Mouse (Mus musculus) lung, postnatal 0 days (tissue): ENCODE data around the gene Grrp1. TPM values are rescaled to one million over a fixed set of nuclear protein-coding genes. Genes with fewer than 3 reads are reported as not detected.
A peak's percentile ranks its signal among the peaks of the same experiment; 100 is the strongest.

Source experiments
- ATAC-seq: fragments of 200-750 bp; cut with Nextera tagmentation; 2 replicates; pipeline ENCODE4 v1.8.0; 2017; ENCODE audit warnings: moderate library complexity
- DNase-seq: peaks from one replicate; pipeline ENCODE4 v3.0.0-alpha.2; 2016; ENCODE audit warnings: low spot score
- H3K27ac ChIP-seq: fragments of 300-500 bp; sonication (generic); 2 replicates; pipeline ENCODE4 v1.5.1; 2014; ENCODE audit warnings: antibody characterized with exemption, mild to moderate bottlenecking, low read length, mixed read lengths
- H3K27me3 ChIP-seq: fragments of 300-500 bp; sonication (generic); replicated peaks from 2 replicates; pipeline ENCODE4 v1.6.1; 2014; ENCODE audit warnings: low read length, mixed read lengths; ENCODE audit not compliant: insufficient read depth
- H3K36me3 ChIP-seq: fragments of 300-500 bp; sonication (generic); 2 replicates; pipeline ENCODE4 v1.6.1; 2014; ENCODE audit warnings: low read length, mixed read lengths; ENCODE audit not compliant: insufficient read depth
- H3K4me1 ChIP-seq: fragments of 300-500 bp; sonication (generic); 2 replicates; pipeline ENCODE4 v1.6.1; 2014; ENCODE audit warnings: antibody characterized with exemption, low read depth, low read length, mixed read lengths; ENCODE audit not compliant: insufficient read depth
- H3K4me2 ChIP-seq: fragments of 300-500 bp; sonication (generic); replicated peaks from 2 replicates; pipeline ENCODE4 v1.6.1; 2014; ENCODE audit warnings: low read depth, mild to moderate bottlenecking, low read length, moderate library complexity, mixed read lengths
- H3K4me3 ChIP-seq: fragments of 300-500 bp; sonication (generic); 2 replicates; pipeline ENCODE4 v1.5.1; 2014; ENCODE audit warnings: low read depth, low read length
- H3K9ac ChIP-seq: fragments of 300-500 bp; sonication (generic); replicated peaks from 2 replicates; pipeline ENCODE4 v1.6.1; 2014; ENCODE audit warnings: low read depth, mild to moderate bottlenecking
- H3K9me3 ChIP-seq: fragments of 300-500 bp; sonication (generic); 2 replicates; pipeline ENCODE4 v1.6.1; 2016; ENCODE audit warnings: low read length, mixed read lengths
- CTCF ChIP-seq: IDR thresholded peaks from 2 replicates; pipeline ENCODE4 v1.5.1; 2016; ENCODE audit warnings: antibody characterized with exemption, mild to moderate bottlenecking
- EP300 ChIP-seq: IDR thresholded peaks from 2 replicates; pipeline ENCODE4 v1.6.1; 2016; ENCODE audit warnings: antibody characterized with exemption, mild to moderate bottlenecking, control low read depth
- whole genome bisulfite sequencing: fragments of 180-500 bp; shearing (Covaris S2); extraction: QIAGEN DNeasy Blood & Tissue Kit; methylation state at CpG from one replicate; pipeline ENCODE4 v1.1.7; 2014; 5-methylcytosine and 5-hydroxymethylcytosine counted together
- polyA plus RNA-seq: library from polyadenylated mRNA; unstranded; fragments of >200 nt; fragmentation: Nextera tagmentation; extraction: Ambion mirVana; gene quantifications from 2 replicates; pipeline ENCODE4 v1.2.1, GENCODE M21; 2015

Gene Grrp1
- polyA plus RNA-seq, 1 experiment from 2014 or later: 23.6 TPM

DNA sequence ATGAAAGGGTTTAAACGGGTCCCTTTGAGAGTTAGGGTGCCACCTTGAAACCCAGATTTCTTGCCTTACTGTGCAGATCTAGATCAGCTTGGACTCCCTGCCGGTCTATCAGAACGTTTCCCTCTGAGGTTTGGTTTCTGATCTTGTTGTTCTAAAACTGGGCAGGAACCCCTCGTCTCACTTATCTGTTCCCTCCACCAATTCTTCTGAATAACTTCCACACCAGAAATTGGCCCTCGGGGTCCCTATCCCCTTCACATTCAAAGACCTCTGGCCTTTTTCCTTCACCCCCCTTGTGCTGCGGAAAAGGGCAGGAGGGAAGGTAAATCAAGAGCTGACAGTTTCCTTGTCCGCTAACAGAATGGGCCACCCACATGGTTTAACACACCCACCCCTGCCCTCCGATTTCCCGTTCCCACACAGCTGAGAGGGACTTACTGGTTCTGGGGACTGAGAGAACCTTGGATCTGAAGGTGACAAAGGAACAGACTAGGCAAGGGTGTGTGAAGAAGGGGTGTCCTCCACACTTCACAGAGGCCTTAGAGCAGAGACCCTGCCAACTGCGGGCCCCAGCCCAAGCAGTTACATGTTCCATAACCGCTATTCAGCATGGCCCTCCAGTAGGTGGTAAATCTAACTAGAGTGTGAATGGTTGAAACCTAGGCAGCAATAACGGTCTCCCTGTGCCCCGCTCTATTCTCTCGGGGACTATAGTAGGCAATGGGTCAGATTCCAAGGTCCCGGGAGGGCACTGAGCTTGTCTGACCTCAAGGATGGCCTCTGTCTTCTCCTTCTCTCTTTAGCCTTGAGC lies 790 bp downstream of the Grrp1 start:
- WGBS: 27% methylated on average over 15 of the region's 15 CpGs
- peaks cover 20% of the 10 kb centered on the region for H3K4me1 ChIP-seq

DNA sequence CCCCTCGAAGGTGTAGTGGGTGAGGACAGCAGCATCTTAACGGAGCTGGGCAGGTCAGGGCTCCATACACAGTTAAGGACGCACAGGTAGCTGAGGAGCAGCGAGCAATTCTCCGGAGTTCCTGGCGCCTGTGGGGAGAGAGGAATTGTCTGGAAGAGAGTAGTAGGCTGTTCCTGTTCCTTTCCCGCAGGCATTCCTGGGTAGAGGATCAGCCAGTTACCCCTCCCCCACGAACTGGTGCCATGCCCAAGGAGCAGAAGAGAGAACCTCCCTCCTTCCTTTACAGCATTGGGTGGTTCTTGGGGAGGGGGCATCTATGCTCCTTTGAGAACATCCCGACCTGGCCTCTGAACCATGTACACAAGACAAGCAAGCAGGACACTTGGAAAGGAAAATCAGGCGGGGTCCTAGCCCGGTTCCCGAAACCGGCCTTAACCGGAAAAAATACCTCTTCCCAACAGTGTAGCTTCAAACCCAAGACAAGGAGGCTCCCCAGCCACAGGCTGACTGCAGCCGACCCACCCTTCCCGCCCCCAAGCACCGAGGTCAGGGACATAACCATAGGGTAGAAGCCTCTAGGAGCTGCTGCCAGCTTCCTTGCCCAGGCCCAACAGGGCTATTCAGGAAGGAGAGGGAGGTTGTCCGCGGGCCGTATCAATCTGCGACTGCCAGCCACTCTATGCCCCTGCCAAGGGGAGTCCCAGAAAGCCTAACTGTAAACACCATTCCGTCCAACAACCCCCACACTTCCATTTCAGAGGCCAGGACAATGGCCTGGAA lies 1.6 kb downstream of the Grrp1 start:
- H3K27me3 ChIP-seq: peaks cover 24% of the 10 kb centered on the region
- no peaks in the 10 kb centered on the region for H3K36me3 ChIP-seq
- DNase-seq (peak; percentile 44), ATAC-seq (peak; percentile 54)
- H3K4me1 ChIP-seq: peaks cover 20% of the 10 kb centered on the region
- H3K9ac ChIP-seq: no peak overlapping the region
- WGBS: 17% methylated on average over 22 of the region's 22 CpGs
- peak overlapping the region; percentile 60 for H3K27ac ChIP-seq
- TF ChIP-seq EP300: peak; percentile 37; the same call in 1 of the 2 replicates
- TF ChIP-seq CTCF: no peak
- H3K4me3 ChIP-seq: peak overlapping the region; percentile 43
- H3K4me2 ChIP-seq: peak overlapping the region; percentile 84
- H3K9me3 ChIP-seq: no peaks in the 10 kb centered on the region

More for the DNA sequence above, 790 bp downstream of the Grrp1 start:
- peak overlapping the region; percentile 60 for H3K27ac ChIP-seq
- TF ChIP-seq CTCF (no peak), EP300 (no peak)
- peak overlapping the region; percentile 84 for H3K4me2 ChIP-seq
- no peaks in the 10 kb centered on the region for H3K36me3 ChIP-seq
- DNase-seq (no peak), ATAC-seq (no peak)
- H3K4me3 ChIP-seq: peak overlapping the region; percentile 43
- H3K27me3 ChIP-seq: peaks cover 24% of the 10 kb centered on the region
- H3K9me3 ChIP-seq: no peaks in the 10 kb centered on the region
- peak overlapping the region; percentile 23; the same call in 1 of the 2 replicates for H3K9ac ChIP-seq

- DNase-seq (no peak), ATAC-seq (no peak)
- no peaks in the 10 kb centered on the region for H3K9me3 ChIP-seq
- peak overlapping the region; percentile 43 for H3K4me3 ChIP-seq
- 1% methylated on average over 86 of the region's 91 CpGs for WGBS
- no peak overlapping the region for H3K9ac ChIP-seq
- H3K4me1 ChIP-seq: peaks cover 20% of the 10 kb centered on the region
- H3K4me2 ChIP-seq: peak overlapping the region; percentile 84
- H3K27ac ChIP-seq: peak overlapping the region; percentile 38
- TF ChIP-seq CTCF (no peak), EP300 (no peak)
- no peaks in the 10 kb centered on the region for H3K36me3 ChIP-seq
- H3K27me3 ChIP-seq: peaks cover 24% of the 10 kb centered on the region
Observed at GRCm38 (mm10) chr4:134251241-134252130, 2.4 kb downstream of the Grrp1 start.

DNA sequence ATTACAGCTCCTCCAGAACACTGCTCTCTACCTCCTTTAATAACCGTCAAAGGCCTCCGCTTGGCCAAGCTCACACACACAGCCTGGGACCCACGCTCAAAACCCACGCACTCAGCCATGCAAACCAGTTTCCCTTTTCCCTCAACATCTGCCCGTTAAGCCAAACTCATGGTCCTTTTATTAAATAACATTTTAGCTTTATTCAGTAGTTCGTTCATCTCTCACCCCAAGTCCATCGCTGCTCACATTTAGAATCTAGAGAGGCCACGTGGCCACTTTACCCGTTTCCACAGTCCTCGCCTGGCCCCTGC lies 3.0 kb downstream of the Grrp1 start:
- no peaks in the 10 kb centered on the region for H3K9me3 ChIP-seq
- peak overlapping the region; percentile 43 for H3K4me3 ChIP-seq
- H3K4me1 ChIP-seq: peaks cover 16% of the 10 kb centered on the region; the same call in 1 of the 2 replicates
- peak overlapping the region; percentile 84 for H3K4me2 ChIP-seq
- no peak overlapping the region for H3K27ac ChIP-seq
- H3K9ac ChIP-seq: no peak overlapping the region
- WGBS: 19% methylated on average over 10 of the region's 10 CpGs
- no peak for TF ChIP-seq CTCF
- TF ChIP-seq EP300: no peak
- ATAC-seq: no peak
- peaks cover 24% of the 10 kb centered on the region for H3K27me3 ChIP-seq
- H3K36me3 ChIP-seq: no peaks in the 10 kb centered on the region
- DNase-seq: no peak

- DNase-seq: no peak
- Histone ChIP-seq H3K9me3 (no peaks in the 10 kb centered on the region), H3K27ac (no peak overlapping the region), H3K4me1 (peaks cover 14% of the 10 kb centered on the region; the same call in 1 of the 2 replicates), H3K4me2 (peak overlapping the region; percentile 84), H3K4me3 (peak overlapping the region; percentile 43), H3K36me3 (no peaks in the 10 kb centered on the region), H3K9ac (no peak overlapping the region), H3K27me3 (peaks cover 24% of the 10 kb centered on the region)
- no peak for ATAC-seq
- TF ChIP-seq EP300: no peak
- WGBS: 19% methylated on average over 27 of the region's 27 CpGs
Observed at GRCm38 (mm10) chr4:134250116-134250929, 3.6 kb downstream of the Grrp1 start.
